Mouse (Mus musculus): ENCODE data around the gene Psma7. TPM values are rescaled to one million over a fixed set of nuclear protein-coding genes. Genes with fewer than 3 reads are reported as not detected.

Gene Psma7
- polyA plus RNA-seq, 1 experiment from 2014 or later, result 638 TPM

GRCm38 (mm10) chr2:180031270-180031669, 11.0 kb downstream of the Psma7 start:
- Histone ChIP-seq H3K9ac (replicated peaks; ENCODE audit: low read length) (no peak overlapping the region), H3K9me3 (ENCODE audit: low read length) (no peaks in the 10 kb centered on the region), H3K4me2 (replicated peaks; ENCODE audit: low read depth, low read length) (no peak overlapping the region), H3K27me3 (ENCODE audit: insufficient read depth, low read length) (no peaks in the 10 kb centered on the region), H3K36me3 (ENCODE audit: insufficient read depth, low read length) (peaks cover 78% of the 10 kb centered on the region), H3K4me3 (ENCODE audit: low read length) (no peak overlapping the region), H3K4me1 (ENCODE audit: insufficient read depth, low read length) (peaks cover 25% of the 10 kb centered on the region), H3K27ac (ENCODE audit: low read length) (peak overlapping the region; percentile 27; the same call in 1 of the 2 replicates)
- no peak for ATAC-seq (ENCODE audit: low FRiP score, low TSS enrichment)
- WGBS, result 65% methylated on average over 6 of the region's 6 CpGs

- H3K27me3 ChIP-seq (ENCODE audit: insufficient read depth, low read length), result 0 out of 2 replicates have a peak, but pooled peaks cover under 1% of the 10 kb centered on the region
- peak overlapping the region; percentile 82; the same call in 1 of the 2 replicates for H3K4me2 ChIP-seq (replicated peaks; ENCODE audit: low read depth, low read length)
- H3K4me1 ChIP-seq (ENCODE audit: insufficient read depth, low read length), result peaks cover 33% of the 10 kb centered on the region
- peak overlapping the region; percentile 92; the same call in 1 of the 2 replicates for H3K4me3 ChIP-seq (ENCODE audit: low read length)
- H3K36me3 ChIP-seq (ENCODE audit: insufficient read depth, low read length), result peaks cover 46% of the 10 kb centered on the region
- no peak for ATAC-seq (ENCODE audit: low FRiP score, low TSS enrichment)
- no peak overlapping the region for H3K27ac ChIP-seq (ENCODE audit: low read length)
- H3K9ac ChIP-seq (replicated peaks; ENCODE audit: low read length), result peak overlapping the region; percentile 95; the same call in 1 of the 2 replicates
- 53% methylated on average over 9 of the region's 9 CpGs for WGBS
- H3K9me3 ChIP-seq (ENCODE audit: low read length), result no peaks in the 10 kb centered on the region
These were observed 14.5 kb downstream of the Psma7 start for GRCm38 (mm10) chr2:180027768-180028167.

- WGBS, result 5% methylated on average over 6 of the region's 6 CpGs
- Histone ChIP-seq H3K4me3 (ENCODE audit: low read length) (peak overlapping the region; percentile 92), H3K36me3 (ENCODE audit: insufficient read depth, low read length) (peaks cover 26% of the 10 kb centered on the region), H3K4me1 (ENCODE audit: insufficient read depth, low read length) (peaks cover 28% of the 10 kb centered on the region), H3K9me3 (ENCODE audit: low read length) (no peaks in the 10 kb centered on the region), H3K9ac (replicated peaks; ENCODE audit: low read length) (peak overlapping the region; percentile 95), H3K4me2 (replicated peaks; ENCODE audit: low read depth, low read length) (peak overlapping the region; percentile 82), H3K27ac (ENCODE audit: low read length) (no peak overlapping the region), H3K27me3 (ENCODE audit: insufficient read depth, low read length) (0 out of 2 replicates have a peak, but pooled peaks cover 7% of the 10 kb centered on the region)
- ATAC-seq (ENCODE audit: low FRiP score, low TSS enrichment), result no peak
These were observed 16.4 kb downstream of the Psma7 start for GRCm38 (mm10) chr2:180025861-180026200.

GRCm38 (mm10) chr2:180025135-180025860, 16.9 kb downstream of the Psma7 start:
- Histone ChIP-seq H3K27me3 (ENCODE audit: insufficient read depth, low read length) (0 out of 2 replicates have a peak, but pooled peaks cover 7% of the 10 kb centered on the region), H3K27ac (ENCODE audit: low read length) (peak overlapping the region; percentile 90), H3K4me2 (replicated peaks; ENCODE audit: low read depth, low read length) (peak overlapping the region; percentile 82), H3K9me3 (ENCODE audit: low read length) (no peaks in the 10 kb centered on the region), H3K4me1 (ENCODE audit: insufficient read depth, low read length) (peaks cover 28% of the 10 kb centered on the region), H3K36me3 (ENCODE audit: insufficient read depth, low read length) (peaks cover 21% of the 10 kb centered on the region), H3K9ac (replicated peaks; ENCODE audit: low read length) (peak overlapping the region; percentile 95), H3K4me3 (ENCODE audit: low read length) (peak overlapping the region; percentile 92)
- under 1% methylated on average over 65 of the region's 84 CpGs for WGBS
- ATAC-seq (ENCODE audit: low FRiP score, low TSS enrichment), result no peak; the same call in none of the 2 replicates

GRCm38 (mm10) chr2:180024401-180025098, 17.7 kb downstream of the Psma7 start, which contains the start of gene Lsm14b:
Lsm14b (plus strand) TSS chr2:180024987.
- peaks cover 28% of the 10 kb centered on the region for H3K4me1 ChIP-seq (ENCODE audit: insufficient read depth, low read length)
- peak within 1 kb of the TSS; percentile 92 for H3K4me2 ChIP-seq (replicated peaks; ENCODE audit: low read depth, low read length)
- H3K9ac ChIP-seq (replicated peaks; ENCODE audit: low read length), result peak within 1 kb of the TSS; percentile 95
- WGBS, result under 1% methylated on average over 77 of the region's 80 CpGs
- ATAC-seq (ENCODE audit: low FRiP score, low TSS enrichment), result peak; percentile 96
- 0 out of 2 replicates have a peak, but pooled peaks cover 7% of the 10 kb centered on the region for H3K27me3 ChIP-seq (ENCODE audit: insufficient read depth, low read length)
- peak within 1 kb of the TSS; percentile 90 for H3K27ac ChIP-seq (ENCODE audit: low read length)
- no peaks in the 10 kb centered on the region for H3K9me3 ChIP-seq (ENCODE audit: low read length)
- peak within 1 kb of the TSS; percentile 92 for H3K4me3 ChIP-seq (ENCODE audit: low read length)
- H3K36me3 ChIP-seq (ENCODE audit: insufficient read depth, low read length), result peaks cover 17% of the 10 kb centered on the region

GRCm38 (mm10) chr2:180022751-180023150, 19.5 kb downstream of the Psma7 start:
- Histone ChIP-seq H3K27ac (ENCODE audit: low read length) (no peak overlapping the region), H3K36me3 (ENCODE audit: insufficient read depth, low read length) (no peaks in the 10 kb centered on the region), H3K9me3 (ENCODE audit: low read length) (no peaks in the 10 kb centered on the region), H3K4me1 (ENCODE audit: insufficient read depth, low read length) (peaks cover 33% of the 10 kb centered on the region), H3K9ac (replicated peaks; ENCODE audit: low read length) (no peak overlapping the region), H3K4me2 (replicated peaks; ENCODE audit: low read depth, low read length) (no peak overlapping the region), H3K4me3 (ENCODE audit: low read length) (no peak overlapping the region), H3K27me3 (ENCODE audit: insufficient read depth, low read length) (0 out of 2 replicates have a peak, but pooled peaks cover 7% of the 10 kb centered on the region)
- no peak for ATAC-seq (ENCODE audit: low FRiP score, low TSS enrichment)
- 43% methylated on average over 6 of the region's 6 CpGs for WGBS

GRCm38 (mm10) chr2:180020919-180021318, 21.3 kb downstream of the Psma7 start:
- Histone ChIP-seq H3K36me3 (ENCODE audit: insufficient read depth, low read length) (no peaks in the 10 kb centered on the region), H3K4me2 (replicated peaks; ENCODE audit: low read depth, low read length) (no peak overlapping the region), H3K9me3 (ENCODE audit: low read length) (no peaks in the 10 kb centered on the region), H3K4me1 (ENCODE audit: insufficient read depth, low read length) (peaks cover 24% of the 10 kb centered on the region), H3K27me3 (ENCODE audit: insufficient read depth, low read length) (0 out of 2 replicates have a peak, but pooled peaks cover 7% of the 10 kb centered on the region), H3K4me3 (ENCODE audit: low read length) (no peak overlapping the region), H3K27ac (ENCODE audit: low read length) (no peak overlapping the region), H3K9ac (replicated peaks; ENCODE audit: low read length) (no peak overlapping the region)
- no peak for ATAC-seq (ENCODE audit: low FRiP score, low TSS enrichment)
- WGBS, result 80% methylated on average over 8 of the region's 8 CpGs

GRCm38 (mm10) chr2:180020091-180020661, 22.1 kb downstream of the Psma7 start:
- Histone ChIP-seq H3K27me3 (ENCODE audit: insufficient read depth, low read length) (0 out of 2 replicates have a peak, but pooled peaks cover 7% of the 10 kb centered on the region), H3K4me2 (replicated peaks; ENCODE audit: low read depth, low read length) (no peak overlapping the region), H3K9me3 (ENCODE audit: low read length) (no peaks in the 10 kb centered on the region), H3K4me1 (ENCODE audit: insufficient read depth, low read length) (peaks cover 22% of the 10 kb centered on the region), H3K27ac (ENCODE audit: low read length) (no peak overlapping the region), H3K36me3 (ENCODE audit: insufficient read depth, low read length) (no peaks in the 10 kb centered on the region), H3K4me3 (ENCODE audit: low read length) (no peak overlapping the region), H3K9ac (replicated peaks; ENCODE audit: low read length) (no peak overlapping the region)
- 84% methylated on average over 7 of the region's 7 CpGs for WGBS
- ATAC-seq (ENCODE audit: low FRiP score, low TSS enrichment), result no peak

GRCm38 (mm10) chr2:180018573-180018972, 23.7 kb downstream of the Psma7 start:
- Histone ChIP-seq H3K9me3 (ENCODE audit: low read length) (no peaks in the 10 kb centered on the region), H3K36me3 (ENCODE audit: insufficient read depth, low read length) (no peaks in the 10 kb centered on the region), H3K9ac (replicated peaks; ENCODE audit: low read length) (0 out of 2 replicates have a peak overlapping the region, but pooled peaks have one; percentile 1), H3K27me3 (ENCODE audit: insufficient read depth, low read length) (0 out of 2 replicates have a peak, but pooled peaks cover 7% of the 10 kb centered on the region), H3K27ac (ENCODE audit: low read length) (no peak overlapping the region), H3K4me3 (ENCODE audit: low read length) (no peak overlapping the region), H3K4me2 (replicated peaks; ENCODE audit: low read depth, low read length) (no peak overlapping the region), H3K4me1 (ENCODE audit: insufficient read depth, low read length) (peaks cover 19% of the 10 kb centered on the region)
- 34% methylated on average over 9 of the region's 9 CpGs for WGBS
- no peak for ATAC-seq (ENCODE audit: low FRiP score, low TSS enrichment)

All from kidney, embryonic 16.5 days (tissue).